ENCODE assay signal across 9 mouse cellular contexts in the genomic region with DNA sequence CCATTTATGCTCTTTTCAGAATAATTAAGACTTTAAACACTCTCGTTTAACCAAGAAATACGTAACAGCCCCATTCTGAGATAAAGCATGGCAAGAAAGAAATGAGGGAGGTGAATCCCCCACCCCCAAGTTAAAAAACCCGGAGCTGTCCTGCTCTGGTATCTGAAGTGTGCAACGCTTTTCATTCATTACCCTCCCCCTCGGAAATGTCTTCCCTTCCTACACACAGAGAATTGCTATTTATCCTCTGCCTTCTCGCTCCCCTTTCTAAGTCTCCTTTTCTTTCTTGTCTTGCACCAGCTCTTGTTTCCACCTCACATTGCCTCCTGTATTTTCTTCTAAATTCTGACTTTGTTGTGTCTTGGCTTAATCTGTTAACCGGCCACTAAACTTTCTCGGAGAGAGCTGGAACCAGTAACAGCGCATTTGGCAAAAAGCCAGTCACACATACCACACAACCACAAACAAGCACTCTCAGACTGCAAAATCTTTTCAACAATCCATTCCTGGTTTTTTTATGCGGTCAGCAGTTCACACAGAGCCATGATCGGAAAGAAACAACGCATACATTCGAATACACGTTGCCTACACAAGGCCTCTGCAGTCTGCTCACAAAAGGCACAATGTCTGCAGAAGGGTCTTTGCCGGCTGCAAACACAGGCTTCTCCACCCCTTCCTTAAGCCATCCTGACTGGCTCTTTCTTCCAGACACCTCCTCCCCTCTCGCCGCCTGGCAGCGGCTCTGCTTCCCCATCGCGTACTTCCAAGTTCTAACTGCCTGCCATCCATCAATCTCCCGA. TPM values are rescaled to one million over a fixed set of nuclear protein-coding genes. Genes with fewer than 3 reads are reported as not detected.
A peak's percentile ranks its signal among the peaks of the same experiment; 100 is the strongest.
DNase-seq lines count a peak whose midpoint lies in the region; ATAC-seq lines count a peak whose summit lies in the region.
"Had no signal": no experiment of that assay in that cellular context is flagged by ENCODE, and none has a peak within 500 bp of the region (broad histone marks: within the 10 kb centered on the region; RNA-seq: fewer than 3 reads in every experiment).

No protein-coding gene starts in this region.

- 4% methylated on average over 21 of the region's 21 CpGs for WGBS in embryonic facial prominence, embryonic 15.5 days
- 5% methylated on average over 21 of the region's 21 CpGs for WGBS in hindbrain, embryonic 13.5 days
- 14% methylated on average over 21 of the region's 21 CpGs for WGBS in liver, embryonic 11.5 days
- WGBS in neural tube, embryonic 15.5 days: 7% methylated on average over 21 of the region's 21 CpGs

- H3K9ac ChIP-seq in embryonic facial prominence, embryonic 15.5 days: no peak overlapping the region
- H3K9ac ChIP-seq in hindbrain, embryonic 13.5 days: 0 out of 2 replicates have a peak overlapping the region, but pooled peaks have one; percentile 30
- no peak overlapping the region for H3K9ac ChIP-seq in liver, embryonic 11.5 days (ENCODE audit: low read depth, low read length)
- no peak overlapping the region; the same call in 1 of the 2 replicates for H3K9ac ChIP-seq in neural tube, embryonic 15.5 days (replicated peaks)

- H3K27ac ChIP-seq in embryonic facial prominence, embryonic 15.5 days (replicated peaks): peak overlapping the region; percentile 72
- peak overlapping the region; percentile 75 for H3K27ac ChIP-seq in hindbrain, embryonic 13.5 days
- H3K27ac ChIP-seq in liver, embryonic 11.5 days (ENCODE audit: low read depth, low read length): peak overlapping the region; percentile 45; the same call in 1 of the 2 replicates
- H3K27ac ChIP-seq in neural tube, embryonic 15.5 days (replicated peaks): peak overlapping the region; percentile 72

- ATAC-seq in embryonic facial prominence, embryonic 15.5 days (ENCODE audit: insufficient number of reproducible peaks, low FRiP score, low TSS enrichment, low read depth): peak; percentile 37; the same call in 1 of the 2 replicates
- peak; percentile 73 for ATAC-seq in hindbrain, embryonic 13.5 days (ENCODE audit: low FRiP score)
- no peak for ATAC-seq in liver, embryonic 11.5 days (replicated peaks; ENCODE audit: low FRiP score)
- peak; percentile 56 for ATAC-seq in neural tube, embryonic 15.5 days (ENCODE audit: low FRiP score)
- no peak for ATAC-seq in erythroblast, adult 5-6 weeks (replicated peaks; ENCODE audit: low FRiP score, poor library complexity, severe bottlenecking)

- H3K36me3 ChIP-seq in embryonic facial prominence, embryonic 15.5 days: no peaks in the 10 kb centered on the region
- no peaks in the 10 kb centered on the region for H3K36me3 ChIP-seq in hindbrain, embryonic 13.5 days
- no peaks in the 10 kb centered on the region for H3K36me3 ChIP-seq in liver, embryonic 11.5 days (ENCODE audit: control insufficient read depth, insufficient read depth, low read length)
- H3K36me3 ChIP-seq in neural tube, embryonic 15.5 days: no peaks in the 10 kb centered on the region

- H3K4me2 ChIP-seq in embryonic facial prominence, embryonic 15.5 days (replicated peaks): peak overlapping the region; percentile 39
- peak overlapping the region; percentile 37 for H3K4me2 ChIP-seq in hindbrain, embryonic 13.5 days
- peak overlapping the region; percentile 31 for H3K4me2 ChIP-seq in liver, embryonic 11.5 days
- H3K4me2 ChIP-seq in neural tube, embryonic 15.5 days: peak overlapping the region; percentile 37

- H3K4me3 ChIP-seq in embryonic facial prominence, embryonic 15.5 days (replicated peaks): peak overlapping the region; percentile 14
- peak overlapping the region; percentile 7; the same call in 1 of the 2 replicates for H3K4me3 ChIP-seq in hindbrain, embryonic 13.5 days
- no peak overlapping the region for H3K4me3 ChIP-seq in liver, embryonic 11.5 days (ENCODE audit: low read depth, low read length)
- no peak overlapping the region for H3K4me3 ChIP-seq in neural tube, embryonic 15.5 days (replicated peaks)
- H3K4me3 ChIP-seq: megakaryocyte, embryonic 14.5 days had no signal

- H3K27me3 ChIP-seq in embryonic facial prominence, embryonic 15.5 days: peaks cover 16% of the 10 kb centered on the region; the same call in 1 of the 2 replicates
- 0 out of 2 replicates have a peak, but pooled peaks cover 11% of the 10 kb centered on the region for H3K27me3 ChIP-seq in hindbrain, embryonic 13.5 days
- peaks cover 53% of the 10 kb centered on the region for H3K27me3 ChIP-seq in liver, embryonic 11.5 days (replicated peaks; ENCODE audit: control insufficient read depth, insufficient read depth, low read length)
- no peaks in the 10 kb centered on the region for H3K27me3 ChIP-seq in neural tube, embryonic 15.5 days (replicated peaks)

- H3K9me3 ChIP-seq in embryonic facial prominence, embryonic 15.5 days (replicated peaks): no peaks in the 10 kb centered on the region
- no peaks in the 10 kb centered on the region for H3K9me3 ChIP-seq in hindbrain, embryonic 13.5 days
- no peaks in the 10 kb centered on the region for H3K9me3 ChIP-seq in liver, embryonic 11.5 days (ENCODE audit: control insufficient read depth, low read length)
- H3K9me3 ChIP-seq in neural tube, embryonic 15.5 days (replicated peaks): no peaks in the 10 kb centered on the region
- H3K9me3 ChIP-seq: megakaryocyte, embryonic 14.5 days had no signal

- DNase-seq in ovary, adult 18-20 months (ENCODE audit: low spot score): peak; percentile 57
- no peak for DNase-seq in ovary, postnatal 10 days (ENCODE audit: low spot score)
- no peak for DNase-seq in liver, embryonic 11.5 days (ENCODE audit: low spot score)
- DNase-seq in spleen, adult 12 weeks (ENCODE audit: low spot score): no peak

- H3K4me1 ChIP-seq in embryonic facial prominence, embryonic 15.5 days: peaks cover 36% of the 10 kb centered on the region
- H3K4me1 ChIP-seq in hindbrain, embryonic 13.5 days (replicated peaks): peaks cover 45% of the 10 kb centered on the region
- no peaks in the 10 kb centered on the region for H3K4me1 ChIP-seq in liver, embryonic 11.5 days (replicated peaks; ENCODE audit: control insufficient read depth, insufficient read depth, low read length)
- H3K4me1 ChIP-seq in neural tube, embryonic 15.5 days: peaks cover 46% of the 10 kb centered on the region

RNA-seq across cellular contexts. Expression of a gene that starts 3.3 kb away (rescaled TPM):
- polyA plus RNA-seq in embryonic facial prominence, embryonic 15.5 days (2015; fragmentation: Nextera tagmentation; extraction: Ambion mirVana): 6.5 and 11.3 TPM in 2 replicates
- 102 and 103 TPM in 2 replicates for polyA plus RNA-seq in hindbrain, embryonic 13.5 days (2015; fragmentation: Nextera tagmentation; extraction: Ambion mirVana)
- polyA plus RNA-seq in liver, embryonic 11.5 days (2014; fragmentation: Nextera tagmentation; extraction: Ambion mirVana): 7.7 and 8.1 TPM in 2 replicates
- polyA plus RNA-seq in neural tube, embryonic 15.5 days (2015; fragmentation: Nextera tagmentation; extraction: Ambion mirVana): 84.9 and 103 TPM in 2 replicates
- total RNA-seq in erythroblast, adult 5-6 weeks (2015; ENCODE audit: low replicate concordance): not detected in 2 replicates
- not detected in 2 replicates for total RNA-seq in erythroblast, adult 5-6 weeks (2017; ENCODE audit: low replicate concordance)

RNA-seq across cellular contexts. Expression of a gene that starts 10.4 kb away (rescaled TPM):
- polyA plus RNA-seq in embryonic facial prominence, embryonic 15.5 days (2015; fragmentation: Nextera tagmentation; extraction: Ambion mirVana): 25.7 and 28.4 TPM in 2 replicates
- polyA plus RNA-seq in hindbrain, embryonic 13.5 days (2015; fragmentation: Nextera tagmentation; extraction: Ambion mirVana): 1.7 and 1.9 TPM in 2 replicates
- polyA plus RNA-seq in liver, embryonic 11.5 days (2014; fragmentation: Nextera tagmentation; extraction: Ambion mirVana): 0.67 and 0.96 TPM in 2 replicates
- 10.0 and 11.3 TPM in 2 replicates for polyA plus RNA-seq in neural tube, embryonic 15.5 days (2015; fragmentation: Nextera tagmentation; extraction: Ambion mirVana)
- total RNA-seq in erythroblast, adult 5-6 weeks (2015; ENCODE audit: low replicate concordance): not detected in 2 replicates
- not detected in 2 replicates for total RNA-seq in erythroblast, adult 5-6 weeks (2017; ENCODE audit: low replicate concordance)

RNA-seq across cellular contexts. Expression of a gene that starts 58.3 kb away (rescaled TPM):
- polyA plus RNA-seq in embryonic facial prominence, embryonic 15.5 days (2015; fragmentation: Nextera tagmentation; extraction: Ambion mirVana): not detected in 2 replicates
- 0.71 and 1.1 TPM in 2 replicates for polyA plus RNA-seq in hindbrain, embryonic 13.5 days (2015; fragmentation: Nextera tagmentation; extraction: Ambion mirVana)
- polyA plus RNA-seq in liver, embryonic 11.5 days (2014; fragmentation: Nextera tagmentation; extraction: Ambion mirVana): 0.18 TPM in 1 of 2 replicates, not detected in the other
- 0.51 and 0.54 TPM in 2 replicates for polyA plus RNA-seq in neural tube, embryonic 15.5 days (2015; fragmentation: Nextera tagmentation; extraction: Ambion mirVana)
- not detected in 2 replicates for total RNA-seq in erythroblast, adult 5-6 weeks (2015; ENCODE audit: low replicate concordance)
- total RNA-seq in erythroblast, adult 5-6 weeks (2017; ENCODE audit: low replicate concordance): not detected in 2 replicates

Comparison
In these comparisons a context has a peak if more than half of its experiments do, and no peak if none do; other contexts are left out.
1. ATAC-seq: peak in embryonic facial prominence, embryonic 15.5 days (single experiment), hindbrain, embryonic 13.5 days (single experiment) and neural tube, embryonic 15.5 days (single experiment); none in liver, embryonic 11.5 days (single experiment) and erythroblast, adult 5-6 weeks (single experiment).
2. H3K4me3 ChIP-seq: peak in embryonic facial prominence, embryonic 15.5 days (single experiment) and hindbrain, embryonic 13.5 days (single experiment); none in liver, embryonic 11.5 days (single experiment) and neural tube, embryonic 15.5 days (single experiment).
3. Peak in every context shown above with its lines, with median percentiles within 50 percentile points of each other: H3K27ac ChIP-seq and H3K4me2 ChIP-seq.